7 mouse cellular contexts compared by ENCODE assay signal in genomic region chr15:8633375-8633774, GRCm38 (mm10).
A peak's percentile ranks its signal among the peaks of the same experiment; 100 is the strongest.
DNase-seq lines count a peak whose midpoint lies in the region; ATAC-seq and TF ChIP-seq lines count a peak whose summit lies in the region.

No protein-coding gene starts in this region.

- peak; percentile 56 for DNase-seq in kidney, adult 2 months
- DNase-seq in G1E (ENCODE audit: low spot score) = peak; percentile 4
- peak; percentile 78 for DNase-seq in brain, embryonic 14.5 days (ENCODE audit: low read depth)
- peak; percentile 56 for DNase-seq in gastrocnemius, postnatal 10 days
- DNase-seq in limb, embryonic 14.5 days (ENCODE audit: low spot score) = peak; percentile 55
- DNase-seq in right cerebral cortex, postnatal 4 days = peak; percentile 69

- ATAC-seq in kidney, embryonic 14.5 days (ENCODE audit: low FRiP score, low TSS enrichment) = no peak
- ATAC-seq in G1E (ENCODE audit: extremely low read depth, insufficient number of reproducible peaks, low FRiP score, poor library complexity, severe bottlenecking) = no peak
- ATAC-seq in limb, embryonic 14.5 days (ENCODE audit: low FRiP score, low read depth) = no peak

- no peak for TF ChIP-seq POLR2A in kidney, adult 2 months (IDR thresholded peaks at IDR 0.05; ENCODE audit: low read depth, low read length)
- TF ChIP-seq POLR2A in brain, embryonic 14.5 days (IDR thresholded peaks at IDR 0.05; ENCODE audit: borderline replicate concordance, extremely low read depth, insufficient read depth, insufficient read length, poor library complexity, severe bottlenecking) = no peak
- TF ChIP-seq POLR2A in limb, embryonic 14.5 days (IDR thresholded peaks at IDR 0.05; ENCODE audit: borderline replicate concordance, extremely low read depth, insufficient read depth, insufficient read length) = no peak

- H3K9ac ChIP-seq in kidney, embryonic 14.5 days (ENCODE audit: low read depth, low read length) = no peak overlapping the region
- no peak overlapping the region for H3K9ac ChIP-seq in limb, embryonic 14.5 days (ENCODE audit: low read depth, low read length, severe bottlenecking)

- no peaks in the 10 kb centered on the region for H3K27me3 ChIP-seq in kidney, adult 2 months (replicated peaks; ENCODE audit: control insufficient read depth, insufficient read depth, low read length)
- H3K27me3 ChIP-seq in kidney, embryonic 14.5 days (ENCODE audit: control insufficient read depth, insufficient read depth, low read length) = no peaks in the 10 kb centered on the region; the same call in 1 of the 2 replicates
- H3K27me3 ChIP-seq in G1E (ENCODE audit: insufficient read depth, low read length) = peaks cover 13% of the 10 kb centered on the region
- peaks cover 10% of the 10 kb centered on the region for H3K27me3 ChIP-seq in limb, embryonic 14.5 days (ENCODE audit: control insufficient read depth, insufficient read depth, low read length)

- no peaks in the 10 kb centered on the region for H3K4me1 ChIP-seq in kidney, adult 2 months (ENCODE audit: control insufficient read depth, insufficient read depth, low read length)
- 0 out of 2 replicates have a peak, but pooled peaks cover 4% of the 10 kb centered on the region for H3K4me1 ChIP-seq in kidney, embryonic 14.5 days (ENCODE audit: control insufficient read depth, insufficient read depth, low read length)
- no peaks in the 10 kb centered on the region for H3K4me1 ChIP-seq in G1E (ENCODE audit: insufficient read depth, low read depth, low read length)
- peaks cover 12% of the 10 kb centered on the region for H3K4me1 ChIP-seq in limb, embryonic 14.5 days (ENCODE audit: control insufficient read depth, insufficient read depth, low read length)

- H3K4me3 ChIP-seq in kidney, adult 2 months (ENCODE audit: insufficient read depth, low read depth, low read length) = no peak overlapping the region
- H3K4me3 ChIP-seq in kidney, embryonic 14.5 days (ENCODE audit: low read length) = no peak overlapping the region
- H3K4me3 ChIP-seq in G1E (ENCODE audit: low read depth, low read length) = no peak overlapping the region
- H3K4me3 ChIP-seq in limb, embryonic 14.5 days (replicated peaks; ENCODE audit: low read length) = no peak overlapping the region

- H3K36me3 ChIP-seq in kidney, adult 2 months (ENCODE audit: control insufficient read depth, insufficient read depth, low read length) = no peaks in the 10 kb centered on the region
- no peaks in the 10 kb centered on the region for H3K36me3 ChIP-seq in kidney, embryonic 14.5 days (ENCODE audit: control insufficient read depth, insufficient read depth, low read length)
- no peaks in the 10 kb centered on the region for H3K36me3 ChIP-seq in G1E (replicated peaks)
- H3K36me3 ChIP-seq in limb, embryonic 14.5 days (ENCODE audit: control insufficient read depth, insufficient read depth, low read length) = no peaks in the 10 kb centered on the region

- H3K27ac ChIP-seq in kidney, adult 2 months (ENCODE audit: insufficient read depth, low read depth, low read length) = no peak overlapping the region
- no peak overlapping the region for H3K27ac ChIP-seq in kidney, embryonic 14.5 days (ENCODE audit: low read depth, low read length)
- H3K27ac ChIP-seq in limb, embryonic 14.5 days (replicated peaks; ENCODE audit: low read depth, low read length) = no peak overlapping the region

- no peaks in the 10 kb centered on the region for H3K9me3 ChIP-seq in kidney, embryonic 14.5 days (ENCODE audit: control insufficient read depth, low read length)
- no peaks in the 10 kb centered on the region for H3K9me3 ChIP-seq in G1E (replicated peaks)
- H3K9me3 ChIP-seq in limb, embryonic 14.5 days (ENCODE audit: control insufficient read depth, low read length) = no peaks in the 10 kb centered on the region

- 68% methylated on average over 6 of the region's 6 CpGs for WGBS in kidney, adult 2 months
- WGBS in kidney, embryonic 14.5 days = 65% methylated on average over 6 of the region's 6 CpGs
- WGBS in limb, embryonic 14.5 days = 68% methylated on average over 6 of the region's 6 CpGs

- no peak overlapping the region for H3K4me2 ChIP-seq in kidney, embryonic 14.5 days (replicated peaks; ENCODE audit: low read depth, low read length)
- no peak overlapping the region for H3K4me2 ChIP-seq in limb, embryonic 14.5 days (replicated peaks; ENCODE audit: low read depth, low read length, severe bottlenecking)

- peak; percentile 54 for TF ChIP-seq CTCF in kidney, adult 2 months (conservative IDR thresholded peaks at IDR 0.05; ENCODE audit: insufficient read depth, insufficient read length, low read depth, low read length)
- peak; percentile 39; the same call in 1 of the 2 replicates for TF ChIP-seq CTCF in G1E (IDR thresholded peaks at IDR 0.05; ENCODE audit: low read depth, low read length)
- TF ChIP-seq CTCF in brain, embryonic 14.5 days (IDR thresholded peaks at IDR 0.05; ENCODE audit: borderline replicate concordance, extremely low read depth, insufficient read depth, insufficient read length) = peak; percentile 69; the same call in 1 of the 2 replicates

Comparison
In these comparisons a context has a peak if more than half of its experiments do, and no peak if none do; other contexts are left out.
1. DNase-seq: peak in every context shown above with its lines; median percentile 78 in brain, embryonic 14.5 days; 69 in right cerebral cortex, postnatal 4 days; 56 in kidney, adult 2 months; 56 in gastrocnemius, postnatal 10 days; 55 in limb, embryonic 14.5 days; 4 in G1E.